Mouse (Mus musculus) lung, postnatal 0 days (tissue): ENCODE results near the gene Cxcl9.

ENCODE experiments used
- CTCF ChIP-seq: IDR thresholded peaks from 2 replicates; pipeline ENCODE4 v1.5.1; 2016; ENCODE audit warnings: antibody characterized with exemption, mild to moderate bottlenecking
- EP300 ChIP-seq: IDR thresholded peaks from 2 replicates; pipeline ENCODE4 v1.6.1; 2016; ENCODE audit warnings: antibody characterized with exemption, mild to moderate bottlenecking, control low read depth

GRCm38 (mm10) chr5:92294525-92294924, 33.4 kb downstream of the Cxcl9 start:
- TF ChIP-seq CTCF, result no peak
- no peak for TF ChIP-seq EP300
